In the genomic region with DNA sequence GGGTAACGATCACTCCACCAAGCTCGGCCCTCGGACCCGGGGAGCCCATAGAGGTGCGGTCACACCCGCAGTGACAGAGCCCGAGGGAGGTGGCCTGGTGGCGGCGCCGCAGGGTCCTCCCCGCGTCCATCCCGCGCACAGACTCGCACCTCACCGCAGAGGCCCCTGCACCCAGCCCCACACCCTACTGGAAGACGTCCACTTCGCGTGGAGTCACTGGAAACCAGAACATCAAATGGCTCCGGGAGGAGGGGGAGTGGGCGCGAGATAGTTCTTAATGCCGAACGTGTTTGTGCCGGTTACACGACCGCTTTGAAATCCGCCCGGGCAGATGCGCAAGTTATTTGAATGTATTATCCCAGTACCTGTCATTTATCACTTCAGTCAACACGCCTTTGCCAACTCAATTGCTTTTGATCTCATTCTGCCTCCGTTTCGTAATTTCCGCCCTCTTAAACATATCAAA, we compare ENCODE assay signal across 8 mouse cellular contexts. TPM values are rescaled to one million over a fixed set of nuclear protein-coding genes. Genes with fewer than 3 reads are reported as not detected.
DNase-seq lines count a peak whose midpoint lies in the region; ATAC-seq and TF ChIP-seq lines count a peak whose summit lies in the region.

No protein-coding gene starts in this region.

- H3K27me3 ChIP-seq in forebrain, embryonic 13.5 days = no peaks in the 10 kb centered on the region
- H3K27me3 ChIP-seq in lung, embryonic 14.5 days (ENCODE audit: insufficient read depth, low read length) = no peaks in the 10 kb centered on the region

- intact Hi-C loops in heart, postnatal 14 days (cut with DNase I) = loop anchor here (5.0 kb wide), 1 partner anchor 185 kb away; no protein-coding TSS in a partner anchor

- ATAC-seq in forebrain, embryonic 13.5 days = peak; percentile 60
- peak; percentile 66 for ATAC-seq in lung, embryonic 14.5 days (ENCODE audit: insufficient read depth)
- ATAC-seq in neutrophil, adult 5-6 weeks (ENCODE audit: extremely low read depth, insufficient number of reproducible peaks, low FRiP score, poor library complexity, severe bottlenecking) = peak; percentile 6; the same call in 1 of the 2 replicates

- peaks cover 47% of the 10 kb centered on the region for H3K4me1 ChIP-seq in forebrain, embryonic 13.5 days
- H3K4me1 ChIP-seq in lung, embryonic 14.5 days (ENCODE audit: insufficient read depth) = peaks cover 8% of the 10 kb centered on the region; the same call in 1 of the 2 replicates

- H3K9ac ChIP-seq in forebrain, embryonic 13.5 days = peak overlapping the region; percentile 83
- peak overlapping the region; percentile 76 for H3K9ac ChIP-seq in lung, embryonic 14.5 days

- WGBS in forebrain, embryonic 13.5 days = under 1% methylated on average over 29 of the region's 34 CpGs
- under 1% methylated on average over 34 of the region's 34 CpGs for WGBS in lung, embryonic 14.5 days

- H3K4me2 ChIP-seq in forebrain, embryonic 13.5 days = peak overlapping the region; percentile 96
- H3K4me2 ChIP-seq in lung, embryonic 14.5 days = peak overlapping the region; percentile 62

- no peaks in the 10 kb centered on the region for H3K36me3 ChIP-seq in forebrain, embryonic 13.5 days (ENCODE audit: poor library complexity, severe bottlenecking)
- peaks cover 12% of the 10 kb centered on the region for H3K36me3 ChIP-seq in lung, embryonic 14.5 days (ENCODE audit: insufficient read depth)

- peak overlapping the region; percentile 61; the same call in 1 of the 2 replicates for H3K27ac ChIP-seq in forebrain, embryonic 13.5 days
- H3K27ac ChIP-seq in lung, embryonic 14.5 days (ENCODE audit: low read depth) = peak overlapping the region; percentile 93

- no peak for TF ChIP-seq CTCF in lung, embryonic 14.5 days (IDR thresholded peaks at IDR 0.05; ENCODE audit: low read depth)

- H3K9me3 ChIP-seq in forebrain, embryonic 13.5 days (replicated peaks) = no peaks in the 10 kb centered on the region
- H3K9me3 ChIP-seq in lung, embryonic 14.5 days (ENCODE audit: low read depth, low read length) = no peaks in the 10 kb centered on the region

- peak overlapping the region; percentile 66 for H3K4me3 ChIP-seq in forebrain, embryonic 13.5 days
- peak overlapping the region; percentile 74 for H3K4me3 ChIP-seq in lung, embryonic 14.5 days (ENCODE audit: low read depth, low read length)

- DNase-seq in CD4-positive helper T cell, adult 2 months (ENCODE audit: low read depth, low spot score) = peak; percentile 94
- DNase-seq in adrenal gland, postnatal 36 days = peak; percentile 58 to 73
- peak; percentile 62 to 66 for DNase-seq in heart, postnatal 14 days
- DNase-seq in layer of hippocampus, adult 18-20 months (ENCODE audit: low spot score in 2 of 2) = peak; percentile 64 to 73
- DNase-seq in lung, embryonic 14.5 days = peak; percentile 74
- peak; percentile 65 for DNase-seq in thymus, postnatal 14 days

RNA-seq across cellular contexts. Expression of gene Arid5b, which starts 1.5 kb away (rescaled TPM):
- total RNA-seq in adrenal gland, postnatal 36 days (2021) = 10 to 100 TPM; 27.3 to 33.9 TPM
- polyA plus RNA-seq in forebrain, embryonic 13.5 days (2015; fragmentation: Nextera tagmentation; extraction: Ambion mirVana) = 12.6 and 15.2 TPM in 2 replicates
- total RNA-seq in heart, postnatal 14 days (2021) = 10 to 100 TPM; 25.6 to 26.0 TPM
- 10 to 100 TPM; 26.9 to 33.5 TPM for total RNA-seq in layer of hippocampus, adult 18-20 months (2021)
- 41.2 and 41.6 TPM in 2 replicates for polyA plus RNA-seq in lung, embryonic 14.5 days (2014; fragmentation: Nextera tagmentation; extraction: Ambion mirVana)
- total RNA-seq in neutrophil, adult 5-6 weeks (2017) = 39.8 and 41.2 TPM in 2 replicates

Comparison
In these comparisons a context has a peak if more than half of its experiments do, and no peak if none do; other contexts are left out.
1. Peak in every context shown above with its lines: DNase-seq, ATAC-seq, H3K4me3 ChIP-seq and H3K27ac ChIP-seq.
2. ATAC-seq: peak in every context shown above with its lines; median percentile 66 in lung, embryonic 14.5 days; 60 in forebrain, embryonic 13.5 days; 6 in neutrophil, adult 5-6 weeks.